Mouse (Mus musculus) spleen, adult 18-20 months (tissue): ENCODE measurements around the gene Tulp4.

Source experiments
- DNase-seq, 2 experiments: peaks; one replicate each; pipeline ENCODE4 v3.0.0; 2022; ENCODE audit warnings: mixed read lengths in 2 of 2

Tulp4 gene

GRCm38 (mm10) chr17:6125441-6125840, 19.2 kb downstream of the Tulp4 start:
- no peak for DNase-seq

DNA sequence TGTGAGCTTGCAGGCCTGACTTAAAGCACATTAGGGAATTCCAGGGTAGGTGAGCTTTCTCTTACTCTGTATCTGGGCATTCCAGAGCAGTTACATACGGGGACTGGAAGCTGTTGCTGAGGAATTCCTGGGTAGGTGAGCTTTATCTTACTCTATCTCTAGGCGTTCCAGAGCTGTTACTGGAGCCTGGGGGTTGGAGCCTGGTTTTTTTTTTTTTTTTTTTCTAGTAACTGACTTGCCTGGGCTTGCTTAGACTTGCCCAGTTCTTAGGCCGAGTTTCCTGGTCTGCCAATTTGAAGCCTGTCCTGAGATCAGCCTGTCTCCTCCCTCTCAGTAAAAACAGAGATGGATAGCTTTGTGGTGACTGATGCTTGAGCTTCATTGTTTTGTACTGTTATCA, 21.8 kb downstream of the Tulp4 start:
- no peak for DNase-seq

DNA sequence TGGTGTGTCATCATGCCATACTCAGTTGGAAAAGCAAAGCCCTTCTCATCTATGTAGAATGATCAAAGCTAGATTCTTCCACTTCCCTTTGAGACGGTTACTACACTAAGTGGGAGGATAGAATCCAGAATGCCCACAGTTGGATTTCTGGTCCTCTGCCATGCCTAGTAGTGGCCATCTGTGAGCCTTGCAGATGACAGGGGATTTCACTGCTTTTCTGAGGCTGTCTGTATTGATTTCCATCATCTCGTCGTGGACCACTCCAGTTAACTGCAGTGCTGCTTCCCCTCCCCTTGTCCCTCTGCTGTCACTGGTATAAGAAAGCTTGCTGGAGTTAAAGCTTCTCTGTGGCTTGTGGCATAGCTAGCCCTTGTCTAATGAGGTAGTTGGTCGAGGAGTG, 23.1 kb downstream of the Tulp4 start:
- no peak for DNase-seq

GRCm38 (mm10) chr17:6131083-6131482, 24.8 kb downstream of the Tulp4 start:
- DNase-seq, result no peak

DNA sequence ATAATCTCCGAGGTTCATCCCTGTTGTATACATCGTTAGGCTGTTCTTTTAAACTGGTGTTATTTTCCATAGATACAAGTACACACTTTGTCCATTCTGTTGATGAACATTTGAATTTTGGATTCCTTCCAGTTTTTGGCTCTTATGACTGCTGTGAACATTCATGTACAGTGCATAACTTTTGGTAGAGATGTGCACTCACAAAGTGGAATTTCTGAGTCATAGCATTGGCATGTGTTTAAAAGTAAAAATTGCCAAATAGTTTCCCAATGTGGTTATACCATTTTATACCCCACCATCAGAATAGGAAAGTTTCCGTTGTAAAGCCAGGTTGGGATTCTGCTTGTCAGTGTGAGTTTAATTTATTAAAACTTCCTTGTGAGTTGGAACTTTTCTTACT, 34.6 kb downstream of the Tulp4 start:
- no peak for DNase-seq

DNA sequence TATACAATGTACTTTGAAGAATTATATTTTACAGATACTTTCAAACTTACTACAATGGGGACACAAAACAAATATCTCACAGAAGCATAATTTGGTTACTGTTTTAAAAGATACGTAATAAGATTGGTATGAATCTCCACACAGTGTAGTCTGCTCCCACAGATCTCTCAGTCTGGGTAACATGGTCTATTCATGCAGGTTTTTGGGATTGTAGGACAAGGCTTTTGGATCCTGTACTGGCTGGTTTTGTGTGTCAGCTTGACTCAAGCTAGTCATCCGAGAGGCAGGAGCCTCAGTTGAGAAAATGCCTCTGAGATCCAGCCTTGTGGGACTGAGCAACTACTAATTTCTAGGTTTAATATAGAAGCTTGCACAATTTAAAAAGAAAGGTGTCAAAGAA, 35.1 kb downstream of the Tulp4 start:
- DNase-seq, result no peak

GRCm38 (mm10) chr17:6145244-6145643, 39.0 kb downstream of the Tulp4 start:
- DNase-seq, result no peak

GRCm38 (mm10) chr17:6152941-6153340, 46.7 kb downstream of the Tulp4 start:
- no peak for DNase-seq

DNA sequence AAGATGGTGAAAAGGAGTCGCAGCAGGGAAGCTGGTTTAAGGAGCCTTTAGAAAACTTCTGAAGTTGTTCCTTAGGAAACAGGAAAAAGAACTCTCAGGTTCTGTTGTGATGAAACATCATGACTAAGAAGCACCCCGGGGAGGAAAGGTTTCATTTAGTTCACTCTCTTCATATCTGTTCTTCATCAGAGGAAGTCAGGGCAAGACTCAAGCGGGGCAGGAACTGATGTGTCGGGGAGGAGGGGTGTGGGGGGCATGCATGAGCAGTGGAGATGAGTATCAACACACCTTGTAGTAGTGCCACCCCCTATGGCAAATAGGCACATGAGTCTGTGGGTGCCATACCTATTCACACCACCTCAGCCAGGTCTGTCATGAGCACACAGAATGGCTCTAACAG, 47.3 kb downstream of the Tulp4 start:
- DNase-seq, result no peak

DNA sequence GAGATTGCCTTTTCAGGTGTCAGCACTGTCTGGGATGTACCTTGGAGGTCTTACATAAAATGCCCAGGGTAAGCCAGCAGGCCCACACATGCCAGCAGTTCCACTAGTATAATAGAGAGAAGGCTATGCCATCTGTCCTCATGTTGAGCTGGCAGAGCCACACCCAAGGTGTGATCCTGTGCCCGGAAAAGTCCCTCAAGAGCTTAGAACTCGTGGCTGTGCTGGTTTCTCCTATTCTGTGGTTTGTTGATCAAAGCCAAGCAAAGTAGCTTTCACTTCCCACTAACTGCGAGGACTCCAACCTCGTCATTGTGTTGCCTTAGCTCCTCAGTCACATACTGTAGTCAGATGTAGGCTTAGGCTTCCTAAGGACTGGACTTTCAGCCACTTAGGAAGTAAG, 48.1 kb downstream of the Tulp4 start:
- DNase-seq, result no peak

GRCm38 (mm10) chr17:6160495-6160894, 54.3 kb downstream of the Tulp4 start:
- no peak for DNase-seq

DNA sequence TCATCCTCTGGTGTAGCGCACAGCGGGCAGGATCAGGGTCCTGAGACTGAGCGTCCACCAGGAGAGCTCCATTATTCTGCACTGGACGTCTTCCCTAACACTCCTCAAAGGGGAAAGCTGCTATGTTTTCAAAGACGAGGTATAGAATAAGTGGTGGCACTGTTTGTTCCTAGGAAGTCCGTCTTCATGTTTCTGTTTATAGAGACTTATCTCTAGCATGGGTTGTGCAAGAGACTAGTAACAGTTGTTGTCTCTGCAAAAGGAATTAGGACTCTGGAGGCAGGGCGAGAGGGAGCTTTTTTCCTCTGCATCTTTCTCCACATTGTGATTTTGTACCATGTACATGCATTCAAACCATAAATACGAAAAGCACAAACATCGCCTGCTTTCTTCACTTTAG, 55.7 kb downstream of the Tulp4 start:
- DNase-seq, result no peak

GRCm38 (mm10) chr17:6162761-6163160, 56.5 kb downstream of the Tulp4 start:
- no peak for DNase-seq

DNA sequence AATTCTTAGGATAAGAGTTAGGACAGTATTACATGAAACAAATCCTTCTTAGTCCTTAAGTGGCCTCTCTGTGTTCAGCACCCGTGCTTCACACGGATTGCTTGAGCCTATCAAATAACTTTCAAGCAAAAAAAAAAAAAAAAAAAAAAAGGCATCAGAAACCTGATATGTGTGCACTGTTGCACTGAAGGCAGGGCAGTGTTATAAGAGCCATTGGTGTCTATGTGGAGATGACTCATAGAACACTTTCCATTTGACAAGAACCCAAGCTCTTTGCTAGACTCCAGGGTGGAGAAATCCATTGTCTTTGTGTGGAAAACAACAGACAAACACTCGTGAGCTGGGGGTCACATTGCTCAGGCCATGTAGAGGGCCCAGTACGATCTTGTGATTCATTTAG, 58.7 kb downstream of the Tulp4 start:
- no peak for DNase-seq

DNA sequence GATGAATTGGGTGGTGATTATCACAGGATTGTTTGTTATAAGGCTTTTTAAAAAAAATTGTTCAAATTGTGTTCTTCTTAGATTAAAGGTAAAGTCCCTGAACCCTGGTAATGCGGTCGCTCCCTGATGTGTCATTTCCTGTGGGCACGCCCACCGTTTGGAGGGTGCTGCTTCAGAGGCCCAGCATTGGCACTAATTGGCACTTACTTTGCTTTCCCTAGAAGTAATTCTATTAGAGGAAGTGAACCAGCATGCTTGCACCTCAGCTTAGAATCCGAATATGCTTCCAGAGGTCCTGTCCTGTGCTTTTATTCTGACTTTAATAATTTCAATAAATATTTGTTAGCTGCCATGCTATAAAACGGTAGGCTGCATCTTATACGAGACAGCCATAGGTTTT, 66.2 kb downstream of the Tulp4 start:
- peak in 1 of 2 experiments; percentile 28 for DNase-seq

GRCm38 (mm10) chr17:6172926-6173690, 66.9 kb downstream of the Tulp4 start:
- DNase-seq, result peak; percentile 9 to 11

DNA sequence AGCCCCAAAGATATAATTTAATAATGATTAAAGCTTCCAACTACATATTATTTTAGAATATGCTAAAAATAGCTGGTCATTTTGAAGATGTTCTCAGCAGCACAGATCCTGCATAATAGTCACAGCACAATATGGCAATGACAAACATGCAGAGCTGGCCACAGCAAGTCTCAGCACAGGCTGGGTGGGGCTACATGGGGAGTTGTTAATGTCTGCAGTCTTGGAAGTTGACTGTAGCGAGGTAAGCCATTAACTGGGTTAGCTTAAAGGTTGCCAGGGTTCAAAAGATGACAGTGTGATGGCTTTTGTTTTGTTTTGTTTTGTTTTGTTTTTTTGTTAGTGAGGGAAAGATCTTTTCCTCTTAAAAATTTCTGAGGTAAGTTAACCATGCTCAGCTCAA, 68.3 kb downstream of the Tulp4 start:
- no peak for DNase-seq

- no peak for DNase-seq
These were observed 72.5 kb downstream of the Tulp4 start for GRCm38 (mm10) chr17:6178564-6179267.

DNA sequence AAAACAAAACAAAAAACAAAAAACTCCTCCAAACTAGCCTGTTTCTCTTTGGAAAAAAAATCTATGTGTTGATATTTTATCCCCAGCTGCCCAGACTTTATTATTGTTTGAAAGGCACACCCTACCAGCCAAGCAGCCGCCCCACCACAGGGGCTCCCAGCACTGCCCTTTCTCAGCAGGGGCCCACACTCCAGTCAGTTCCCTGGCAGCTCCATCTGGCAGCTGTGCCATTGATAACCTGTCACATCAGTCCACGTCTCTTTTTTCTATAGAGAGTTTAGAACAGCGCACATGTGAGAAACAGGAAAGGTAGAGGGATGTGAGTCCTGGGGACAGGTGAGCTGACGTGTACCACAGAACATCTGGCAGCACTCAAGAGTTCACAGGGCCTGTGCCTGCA, 73.2 kb downstream of the Tulp4 start:
- no peak for DNase-seq

DNA sequence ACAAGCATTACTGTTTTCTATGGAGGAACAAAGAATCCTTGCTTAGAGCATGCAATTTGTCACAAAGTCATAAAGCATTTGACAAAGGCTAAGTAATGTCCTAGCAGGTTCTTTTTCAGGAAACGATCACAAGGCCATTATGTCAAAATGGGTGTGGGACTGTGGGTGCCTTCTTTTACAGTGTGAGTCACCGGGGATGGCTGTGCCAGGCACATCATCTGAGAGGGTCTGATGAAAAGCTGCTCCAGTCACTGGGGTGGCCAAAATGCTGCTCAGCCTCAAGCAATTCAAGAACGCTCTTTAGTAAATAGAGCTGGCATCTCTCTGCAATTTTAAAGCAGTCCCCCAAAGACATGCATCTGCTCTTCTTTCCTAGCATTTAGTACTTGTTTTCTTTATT, 74.2 kb downstream of the Tulp4 start:
- DNase-seq, result no peak

- no peak for DNase-seq
These were observed 76.5 kb downstream of the Tulp4 start for GRCm38 (mm10) chr17:6182715-6183114.

- DNase-seq, result no peak
These were observed 80.4 kb downstream of the Tulp4 start for GRCm38 (mm10) chr17:6186651-6187050.

GRCm38 (mm10) chr17:6187183-6187582, 80.9 kb downstream of the Tulp4 start:
- DNase-seq, result no peak

- DNase-seq, result no peak
These were observed 83.0 kb downstream of the Tulp4 start for GRCm38 (mm10) chr17:6189207-6189606.

- no peak for DNase-seq
These were observed 86.0 kb downstream of the Tulp4 start for GRCm38 (mm10) chr17:6192275-6192674.
